In the genomic region with DNA sequence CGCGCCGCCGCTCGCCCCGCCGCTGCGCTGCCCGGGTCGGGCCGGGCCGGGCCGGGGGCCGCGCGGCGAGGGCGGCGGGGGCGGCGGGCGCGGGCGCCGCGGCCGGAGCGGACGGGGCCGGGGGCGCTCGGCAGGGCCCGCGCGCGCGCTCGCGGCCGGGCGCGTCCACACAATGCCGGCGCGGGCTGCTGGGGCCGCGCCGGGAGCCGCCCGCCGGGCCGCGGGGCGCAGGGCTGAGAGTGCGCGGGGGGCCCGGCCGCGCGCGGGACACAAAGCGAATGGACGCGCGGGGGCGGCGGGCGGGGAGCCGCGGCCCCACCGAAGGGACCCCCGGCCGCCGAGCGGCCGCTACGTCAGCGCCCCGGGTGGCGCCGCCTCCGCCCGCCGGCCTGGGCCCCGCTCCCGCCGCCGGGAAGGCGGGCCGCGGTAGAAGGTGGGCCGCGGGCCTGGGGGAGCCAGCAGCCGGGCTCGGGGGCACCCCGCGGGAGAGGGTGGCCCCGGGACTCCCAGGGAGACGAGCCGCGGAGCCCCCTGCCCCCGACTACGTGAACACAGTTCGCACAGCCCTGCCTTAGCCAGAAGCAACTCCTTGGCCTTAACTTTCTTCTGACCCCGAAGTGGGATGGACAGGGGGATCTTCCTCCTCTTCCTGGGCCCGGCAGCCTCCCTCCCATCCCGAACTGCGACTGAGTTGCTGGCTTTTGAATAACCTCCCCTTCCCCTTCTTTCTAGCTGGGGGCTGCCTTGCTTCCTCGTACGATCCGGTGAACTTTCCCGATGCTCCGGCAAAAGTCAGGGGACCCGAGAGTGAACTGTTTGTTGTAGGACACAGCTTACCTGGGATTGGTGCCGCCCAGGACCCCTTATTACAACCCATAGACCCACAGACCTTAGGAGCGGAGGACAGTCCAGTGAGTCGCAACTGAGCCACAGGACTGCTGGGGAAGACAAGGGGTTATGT, we compare ENCODE assay signal across 8 mouse cellular contexts. TPM values are rescaled to one million over a fixed set of nuclear protein-coding genes. Genes with fewer than 3 reads are reported as not detected.
A peak's percentile ranks its signal among the peaks of the same experiment; 100 is the strongest.
DNase-seq lines count a peak whose midpoint lies in the region; ATAC-seq and TF ChIP-seq lines count a peak whose summit lies in the region.

A gene (minus strand): TSS at position 349 of the 961 bp plus-strand sequence.

- H3K4me1 ChIP-seq in heart, adult 2 months (ENCODE audit: control insufficient read depth, insufficient read depth, low read length): peaks cover 16% of the 10 kb centered on the region
- peaks cover 56% of the 10 kb centered on the region for H3K4me1 ChIP-seq in liver, embryonic 15.5 days (replicated peaks)
- peaks cover 27% of the 10 kb centered on the region for H3K4me1 ChIP-seq in neural tube, embryonic 12.5 days

- no peaks in the 10 kb centered on the region for H3K27me3 ChIP-seq in heart, adult 2 months (ENCODE audit: control insufficient read depth, insufficient read depth, low read length)
- H3K27me3 ChIP-seq in liver, embryonic 15.5 days: no peaks in the 10 kb centered on the region
- H3K27me3 ChIP-seq in neural tube, embryonic 12.5 days (replicated peaks): no peaks in the 10 kb centered on the region

- peak; percentile 11; the same call in 1 of the 2 replicates for TF ChIP-seq POLR2A in heart, adult 2 months (IDR thresholded peaks at IDR 0.05; ENCODE audit: insufficient read depth, low read depth, low read length)

- TF ChIP-seq EP300 in heart, adult 2 months (IDR thresholded peaks at IDR 0.05; ENCODE audit: insufficient read depth, low read depth, low read length): no peak

- peak within 1 kb of the TSS; percentile 93 for H3K4me2 ChIP-seq in liver, embryonic 15.5 days
- H3K4me2 ChIP-seq in neural tube, embryonic 12.5 days (replicated peaks): peak within 1 kb of the TSS; percentile 92

- TF ChIP-seq CTCF in heart, adult 2 months (IDR thresholded peaks at IDR 0.05): no peak

- ATAC-seq in liver, embryonic 15.5 days (ENCODE audit: insufficient read depth): peak; percentile 42
- peak; percentile 39 for ATAC-seq in neural tube, embryonic 12.5 days (ENCODE audit: low FRiP score, low read depth)

- peak within 1 kb of the TSS; percentile 85 for H3K4me3 ChIP-seq in heart, adult 2 months
- peak within 1 kb of the TSS; percentile 84 for H3K4me3 ChIP-seq in liver, embryonic 15.5 days (replicated peaks)
- H3K4me3 ChIP-seq in neural tube, embryonic 12.5 days: peak within 1 kb of the TSS; percentile 99

- peak; percentile 67 for DNase-seq in A20 (ENCODE audit: low read depth, low spot score)
- DNase-seq in MEL-GATA-1-ER (ENCODE audit: extremely low read depth, low read depth): peak; percentile 33
- DNase-seq in embryo, embryonic 9.5 days (ENCODE audit: extremely low spot score): peak; percentile 66
- DNase-seq in heart, adult 2 months: peak; percentile 74 to 78
- DNase-seq in kidney, adult 9 months: peak; percentile 41
- DNase-seq in urinary bladder, postnatal 14 days (ENCODE audit: low spot score): no peak

- H3K79me2 ChIP-seq in heart, adult 2 months (replicated peaks; ENCODE audit: control insufficient read depth, insufficient read depth, low read length): peaks cover 6% of the 10 kb centered on the region; the same call in 1 of the 2 replicates

- intact Hi-C loops in heart, adult 2 months (cut with DNase I): loop anchor here (10.0 kb wide), 1 partner anchor 304 kb away; no protein-coding TSS in a partner anchor

- WGBS in heart, adult 2 months: 14% methylated on average over 91 of the region's 117 CpGs
- under 1% methylated on average over 101 of the region's 117 CpGs for WGBS in liver, embryonic 15.5 days (ENCODE audit: insufficient replicate concordance)
- WGBS in neural tube, embryonic 12.5 days: under 1% methylated on average over 72 of the region's 117 CpGs

- peak within 1 kb of the TSS; percentile 100 for H3K9ac ChIP-seq in heart, adult 2 months (ENCODE audit: low read depth, low read length)
- H3K9ac ChIP-seq in liver, embryonic 15.5 days: peak within 1 kb of the TSS; percentile 91
- peak within 1 kb of the TSS; percentile 98 for H3K9ac ChIP-seq in neural tube, embryonic 12.5 days

- H3K36me3 ChIP-seq in heart, adult 2 months (ENCODE audit: control insufficient read depth, insufficient read depth, low read length): no peaks in the 10 kb centered on the region
- no peaks in the 10 kb centered on the region for H3K36me3 ChIP-seq in liver, embryonic 15.5 days (replicated peaks)
- peaks cover 4% of the 10 kb centered on the region; the same call in 1 of the 2 replicates for H3K36me3 ChIP-seq in neural tube, embryonic 12.5 days

- H3K9me3 ChIP-seq in liver, embryonic 15.5 days (replicated peaks): no peaks in the 10 kb centered on the region
- H3K9me3 ChIP-seq in neural tube, embryonic 12.5 days: no peaks in the 10 kb centered on the region

- H3K27ac ChIP-seq in heart, adult 2 months: peak within 1 kb of the TSS; percentile 95
- peak within 1 kb of the TSS; percentile 82 for H3K27ac ChIP-seq in liver, embryonic 15.5 days (replicated peaks)
- H3K27ac ChIP-seq in neural tube, embryonic 12.5 days: peak within 1 kb of the TSS; percentile 64; the same call in 1 of the 2 replicates

RNA-seq across cellular contexts. Expression of the gene that starts here (rescaled TPM):
- total RNA-seq in heart, adult 2 months (2021): 10 to 100 TPM; 30.0 to 33.9 TPM
- polyA plus RNA-seq in heart, adult 2 months (2012; rRNA removed): 12.9 and 13.4 TPM in 2 replicates
- 1.7 and 2.0 TPM in 2 replicates for polyA plus RNA-seq in liver, embryonic 15.5 days (2015; fragmentation: Nextera tagmentation; extraction: Ambion mirVana)
- polyA plus RNA-seq in neural tube, embryonic 12.5 days (2016; fragmentation: Nextera tagmentation; extraction: Ambion mirVana): 9.6 and 10.9 TPM in 2 replicates
